Mouse (Mus musculus) adrenal gland, postnatal 10 days (tissue): ENCODE measurements around the gene Gm21865. TPM values are rescaled to one million over a fixed set of nuclear protein-coding genes. Genes with fewer than 3 reads are reported as not detected.
"Not testable (repeated sequence)": the region's sequence is repeated elsewhere in the genome, so short reads cannot be mapped to it uniquely, and the experiment has no call there.

ENCODE experiments used
- DNase-seq: peaks from one replicate; pipeline ENCODE4 v3.0.0; 2021; ENCODE audit warnings: mixed read lengths
- long read RNA-seq, 2 experiments: library from polyadenylated mRNA; stranded (forward); transcript quantifications; one replicate each; pipeline ENCODE4 v2.0.0; 2021
- total RNA-seq, 2 experiments: library from RNA; stranded (reverse); gene quantifications; 2 replicates each; pipeline ENCODE4 v1.2.3; 2021

The Gm21865 gene
- total RNA-seq: not detected
- long read RNA-seq, experiment 1: 0 reads
- long read RNA-seq, experiment 2: 0 reads

GRCm38 (mm10) chrY:40316803-40317202, at the start of gene Gm21865:
Gene Gm21865 (minus strand): TSS chrY:40316903.
- DNase-seq: not testable (repeated sequence)

Other genes with a start within 250 kb of the Gm21865 start
- gene Gm21882, start 64.6 kb upstream of the Gm21865 start, total RNA-seq: not detected